Mouse (Mus musculus): Measurements from ENCODE around the gene Arl15.

- TF ChIP-seq CTCF (IDR thresholded peaks at IDR 0.05; ENCODE audit: low read depth) (no peak), EP300 (IDR thresholded peaks at IDR 0.05; ENCODE audit: low read depth) (no peak)
Observed at GRCm38 (mm10) chr13:113797378-113797777, 3.1 kb downstream of the Arl15 start.
